In the genomic region with DNA sequence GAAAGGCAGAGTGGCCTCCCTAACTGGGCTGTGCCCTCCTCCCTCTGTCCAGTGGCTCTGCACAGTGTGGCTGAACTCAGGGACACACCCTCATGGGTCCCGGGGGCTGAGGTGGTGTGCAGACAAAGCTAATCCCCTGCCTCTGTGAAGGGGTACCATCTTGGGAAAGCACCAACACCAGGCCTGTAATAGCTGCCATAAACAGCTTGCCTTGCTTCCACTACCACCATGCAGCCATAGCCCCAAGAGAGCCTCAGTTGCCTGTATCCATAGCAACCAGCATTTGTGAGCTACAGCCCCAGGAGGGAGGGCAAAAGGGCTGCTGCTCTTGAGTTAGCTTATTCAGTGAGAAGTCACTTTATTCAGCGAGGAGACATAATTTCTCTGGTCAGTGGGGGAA, we compare ENCODE assay signal across 15 mouse cellular contexts. TPM values are rescaled to one million over a fixed set of nuclear protein-coding genes. Genes with fewer than 3 reads are reported as not detected.
DNase-seq lines count a peak whose midpoint lies in the region; ATAC-seq lines count a peak whose summit lies in the region.
"Had no signal": no experiment of that assay in that cellular context is flagged by ENCODE, and none has a peak within 500 bp of the region (broad histone marks: within the 10 kb centered on the region; RNA-seq: fewer than 3 reads in every experiment).

No protein-coding gene starts in this region.

- peaks cover 41% of the 10 kb centered on the region for H3K4me1 ChIP-seq in forebrain, embryonic 10.5 days
- peaks cover 37% of the 10 kb centered on the region for H3K4me1 ChIP-seq in hindbrain, embryonic 15.5 days (replicated peaks)
- H3K4me1 ChIP-seq in neural tube, embryonic 11.5 days (ENCODE audit: control insufficient read depth, insufficient read depth, low read length): peaks cover 25% of the 10 kb centered on the region
- no peaks in the 10 kb centered on the region for H3K4me1 ChIP-seq in kidney, embryonic 14.5 days (ENCODE audit: control insufficient read depth, insufficient read depth, low read length)
- H3K4me1 ChIP-seq: embryonic facial prominence, embryonic 13.5 days; liver, embryonic 12.5 days; stomach, embryonic 15.5 days had no signal

- H3K36me3 ChIP-seq in forebrain, embryonic 10.5 days (replicated peaks): no peaks in the 10 kb centered on the region
- no peaks in the 10 kb centered on the region for H3K36me3 ChIP-seq in hindbrain, embryonic 15.5 days
- no peaks in the 10 kb centered on the region for H3K36me3 ChIP-seq in neural tube, embryonic 11.5 days (ENCODE audit: control insufficient read depth, insufficient read depth, low read length)
- no peaks in the 10 kb centered on the region for H3K36me3 ChIP-seq in kidney, embryonic 14.5 days (ENCODE audit: control insufficient read depth, insufficient read depth, low read length)
- H3K36me3 ChIP-seq: embryonic facial prominence, embryonic 13.5 days; liver, embryonic 12.5 days; stomach, embryonic 15.5 days had no signal

- peak; percentile 26 for DNase-seq in brain, embryonic 18.5 days (ENCODE audit: low read depth, low spot score)
- DNase-seq in forebrain, embryonic 10.5 days (ENCODE audit: extremely low spot score, low spot score): peak; percentile 27
- peak; percentile 55 for DNase-seq in neural tube, embryonic 11.5 days (ENCODE audit: low spot score)
- DNase-seq in kidney, adult 8-10 months: no peak
- no peak for DNase-seq in Muller cell, postnatal 12 days (ENCODE audit: inconsistent ontology term)
- DNase-seq: gastrocnemius, postnatal 10 days; kidney, adult 2 months had no signal

- peak overlapping the region; percentile 81 for H3K27ac ChIP-seq in forebrain, embryonic 10.5 days
- H3K27ac ChIP-seq in hindbrain, embryonic 15.5 days (replicated peaks): peak overlapping the region; percentile 64
- H3K27ac ChIP-seq in neural tube, embryonic 11.5 days (ENCODE audit: low read depth, low read length): peak overlapping the region; percentile 71
- no peak overlapping the region for H3K27ac ChIP-seq in kidney, embryonic 14.5 days (ENCODE audit: low read depth, low read length)
- H3K27ac ChIP-seq: embryonic facial prominence, embryonic 13.5 days; liver, embryonic 12.5 days; macrophage; stomach, embryonic 15.5 days had no signal

- H3K4me3 ChIP-seq in forebrain, embryonic 10.5 days: no peak overlapping the region
- H3K4me3 ChIP-seq in hindbrain, embryonic 15.5 days: no peak overlapping the region
- H3K4me3 ChIP-seq in neural tube, embryonic 11.5 days (ENCODE audit: low read depth, low read length): no peak overlapping the region
- no peak overlapping the region for H3K4me3 ChIP-seq in kidney, embryonic 14.5 days (ENCODE audit: low read length)
- H3K4me3 ChIP-seq: embryonic facial prominence, embryonic 13.5 days; liver, embryonic 12.5 days; stomach, embryonic 15.5 days had no signal

- no peaks in the 10 kb centered on the region for H3K27me3 ChIP-seq in forebrain, embryonic 10.5 days (ENCODE audit: poor library complexity, severe bottlenecking)
- no peaks in the 10 kb centered on the region for H3K27me3 ChIP-seq in hindbrain, embryonic 15.5 days
- H3K27me3 ChIP-seq in neural tube, embryonic 11.5 days (ENCODE audit: control insufficient read depth, insufficient read depth, low read length): no peaks in the 10 kb centered on the region
- H3K27me3 ChIP-seq in kidney, embryonic 14.5 days (ENCODE audit: control insufficient read depth, insufficient read depth, low read length): no peaks in the 10 kb centered on the region
- H3K27me3 ChIP-seq: embryonic facial prominence, embryonic 13.5 days; liver, embryonic 12.5 days; stomach, embryonic 15.5 days had no signal

- H3K9ac ChIP-seq in hindbrain, embryonic 15.5 days: no peak overlapping the region
- peak overlapping the region; percentile 23; the same call in 1 of the 2 replicates for H3K9ac ChIP-seq in neural tube, embryonic 11.5 days (ENCODE audit: low read length)
- H3K9ac ChIP-seq in kidney, embryonic 14.5 days (ENCODE audit: low read depth, low read length): no peak overlapping the region
- H3K9ac ChIP-seq: embryonic facial prominence, embryonic 13.5 days; liver, embryonic 12.5 days; stomach, embryonic 15.5 days had no signal

- no peaks in the 10 kb centered on the region for H3K9me3 ChIP-seq in forebrain, embryonic 10.5 days
- H3K9me3 ChIP-seq in hindbrain, embryonic 15.5 days: no peaks in the 10 kb centered on the region
- no peaks in the 10 kb centered on the region for H3K9me3 ChIP-seq in neural tube, embryonic 11.5 days (ENCODE audit: control insufficient read depth, low read length)
- no peaks in the 10 kb centered on the region for H3K9me3 ChIP-seq in kidney, embryonic 14.5 days (ENCODE audit: control insufficient read depth, low read length)
- H3K9me3 ChIP-seq: embryonic facial prominence, embryonic 13.5 days; liver, embryonic 12.5 days; stomach, embryonic 15.5 days had no signal

- WGBS in forebrain, embryonic 10.5 days: 29% methylated on average over 2 of the region's 2 CpGs
- WGBS in hindbrain, embryonic 15.5 days: 0% methylated on average over 2 of the region's 2 CpGs
- 19% methylated on average over 2 of the region's 2 CpGs for WGBS in neural tube, embryonic 11.5 days
- WGBS in kidney, embryonic 14.5 days: 3% methylated on average over 2 of the region's 2 CpGs

- peak; percentile 76; the same call in 1 of the 2 replicates for ATAC-seq in hindbrain, embryonic 15.5 days (ENCODE audit: low FRiP score, low read depth)
- ATAC-seq in neural tube, embryonic 11.5 days (ENCODE audit: insufficient read depth, low FRiP score, low TSS enrichment): peak; percentile 88
- no peak for ATAC-seq in megakaryocyte progenitor cell, adult 5-6 weeks (replicated peaks; ENCODE audit: poor library complexity)
- no peak for ATAC-seq in kidney, embryonic 14.5 days (ENCODE audit: low FRiP score, low TSS enrichment)
- ATAC-seq: liver, embryonic 12.5 days had no signal

- no peak overlapping the region for H3K4me2 ChIP-seq in hindbrain, embryonic 15.5 days
- no peak overlapping the region for H3K4me2 ChIP-seq in neural tube, embryonic 11.5 days (ENCODE audit: low read depth)
- H3K4me2 ChIP-seq in kidney, embryonic 14.5 days (replicated peaks; ENCODE audit: low read depth, low read length): no peak overlapping the region
- H3K4me2 ChIP-seq: embryonic facial prominence, embryonic 13.5 days; liver, embryonic 12.5 days; stomach, embryonic 15.5 days had no signal

RNA-seq across cellular contexts. Expression of gene Nfasc, which starts 45.4 kb away (rescaled TPM):
- 7.0 and 9.6 TPM in 2 replicates for polyA plus RNA-seq in forebrain, embryonic 10.5 days (2016; fragmentation: Nextera tagmentation; extraction: Ambion mirVana)
- polyA plus RNA-seq in hindbrain, embryonic 15.5 days (2015; fragmentation: Nextera tagmentation; extraction: Ambion mirVana): 40.1 and 48.4 TPM in 2 replicates
- polyA plus RNA-seq in neural tube, embryonic 11.5 days (2014; fragmentation: Nextera tagmentation; extraction: Ambion mirVana): 25.5 and 28.9 TPM in 2 replicates
- not detected in 2 replicates for total RNA-seq in megakaryocyte progenitor cell, adult 5-6 weeks (2015)
- total RNA-seq in megakaryocyte progenitor cell, adult 5-6 weeks (2017): not detected in 2 replicates
- 0.43 and 0.76 TPM in 2 replicates for polyA plus RNA-seq in kidney, embryonic 14.5 days (2014; fragmentation: Nextera tagmentation; extraction: Ambion mirVana)
- total RNA-seq: CH12.LX had no signal
- polyA plus RNA-seq: macrophage had no signal

Comparison
In these comparisons a context has a peak if more than half of its experiments do, and no peak if none do; other contexts are left out.
1. DNase-seq: peak in brain, embryonic 18.5 days (single experiment), forebrain, embryonic 10.5 days (single experiment) and neural tube, embryonic 11.5 days (single experiment); none in kidney, adult 8-10 months (0 of 2) and Muller cell, postnatal 12 days (single experiment).
2. ATAC-seq: peak in hindbrain, embryonic 15.5 days (single experiment) and neural tube, embryonic 11.5 days (single experiment); none in megakaryocyte progenitor cell, adult 5-6 weeks (single experiment) and kidney, embryonic 14.5 days (single experiment).